Mouse (Mus musculus): Measurements from ENCODE around the gene Plcb2. TPM values are rescaled to one million over a fixed set of nuclear protein-coding genes. Genes with fewer than 3 reads are reported as not detected.

Plcb2 gene
- polyA plus RNA-seq, 1 experiment from 2014 or later, result 0.32 TPM

- H3K4me3 ChIP-seq (ENCODE audit: low read depth, low read length), result peak overlapping the region; percentile 93
- peak overlapping the region; percentile 92 for H3K9ac ChIP-seq (ENCODE audit: low read depth, low read length)
- peak; percentile 67 for DNase-seq (ENCODE audit: low spot score)
- ATAC-seq (ENCODE audit: low FRiP score), result peak; percentile 50
- H3K9me3 ChIP-seq (ENCODE audit: control insufficient read depth, low read length), result no peaks in the 10 kb centered on the region
- peaks cover 6% of the 10 kb centered on the region for H3K4me1 ChIP-seq (replicated peaks; ENCODE audit: control insufficient read depth, insufficient read depth, low read length)
- H3K4me2 ChIP-seq (replicated peaks; ENCODE audit: low read depth, low read length), result peak overlapping the region; percentile 92
- 0 out of 2 replicates have a peak, but pooled peaks cover 3% of the 10 kb centered on the region for H3K36me3 ChIP-seq (ENCODE audit: control insufficient read depth, insufficient read depth, low read length)
- peak overlapping the region; percentile 47; the same call in 1 of the 2 replicates for H3K27ac ChIP-seq (ENCODE audit: low read depth, low read length)
- under 1% methylated on average over 75 of the region's 113 CpGs for WGBS
- peaks cover 5% of the 10 kb centered on the region; the same call in 1 of the 2 replicates for H3K27me3 ChIP-seq (ENCODE audit: control insufficient read depth, insufficient read depth, low read length)
Observed at GRCm38 (mm10) chr2:118745915-118746901, 18.0 kb upstream of the Plcb2 start.

- WGBS, result 0% methylated on average over 30 of the region's 57 CpGs
- Histone ChIP-seq H3K27me3 (ENCODE audit: control insufficient read depth, insufficient read depth, low read length) (peaks cover 5% of the 10 kb centered on the region; the same call in 1 of the 2 replicates), H3K4me2 (replicated peaks; ENCODE audit: low read depth, low read length) (peak within 1 kb of the TSS; percentile 92), H3K9me3 (ENCODE audit: control insufficient read depth, low read length) (no peaks in the 10 kb centered on the region), H3K4me1 (replicated peaks; ENCODE audit: control insufficient read depth, insufficient read depth, low read length) (peaks cover 6% of the 10 kb centered on the region), H3K36me3 (ENCODE audit: control insufficient read depth, insufficient read depth, low read length) (0 out of 2 replicates have a peak, but pooled peaks cover 1% of the 10 kb centered on the region), H3K9ac (ENCODE audit: low read depth, low read length) (peak within 1 kb of the TSS; percentile 92), H3K4me3 (ENCODE audit: low read depth, low read length) (peak within 1 kb of the TSS; percentile 93), H3K27ac (ENCODE audit: low read depth, low read length) (peak within 1 kb of the TSS; percentile 47; the same call in 1 of the 2 replicates)
- DNase-seq (ENCODE audit: low spot score) (peak; percentile 93), ATAC-seq (ENCODE audit: low FRiP score) (peak; percentile 90)
Observed at GRCm38 (mm10) chr2:118745232-118745884, 17.1 kb upstream of the Plcb2 start, which contains the start of gene Inafm2. TSS of gene Inafm2 (plus strand) at chr2:118745758.

- no peak overlapping the region for H3K4me3 ChIP-seq (ENCODE audit: low read depth, low read length)
- H3K4me2 ChIP-seq (replicated peaks; ENCODE audit: low read depth, low read length), result peak overlapping the region; percentile 92
- DNase-seq (ENCODE audit: low spot score) (no peak), ATAC-seq (ENCODE audit: low FRiP score) (no peak)
- no peak overlapping the region for H3K27ac ChIP-seq (ENCODE audit: low read depth, low read length)
- H3K27me3 ChIP-seq (ENCODE audit: control insufficient read depth, insufficient read depth, low read length), result peaks cover 5% of the 10 kb centered on the region; the same call in 1 of the 2 replicates
- no peaks in the 10 kb centered on the region for H3K9me3 ChIP-seq (ENCODE audit: control insufficient read depth, low read length)
- H3K36me3 ChIP-seq (ENCODE audit: control insufficient read depth, insufficient read depth, low read length), result no peaks in the 10 kb centered on the region
- peaks cover 6% of the 10 kb centered on the region for H3K4me1 ChIP-seq (replicated peaks; ENCODE audit: control insufficient read depth, insufficient read depth, low read length)
- no peak overlapping the region for H3K9ac ChIP-seq (ENCODE audit: low read depth, low read length)
- WGBS, result 5% methylated on average over 7 of the region's 7 CpGs
Observed at GRCm38 (mm10) chr2:118744621-118745020, 16.4 kb upstream of the Plcb2 start.

GRCm38 (mm10) chr2:118743261-118743943 is 15.2 kb upstream of the Plcb2 start:
- DNase-seq (ENCODE audit: low spot score) (peak; percentile 76), ATAC-seq (ENCODE audit: low FRiP score) (no peak)
- H3K9ac ChIP-seq (ENCODE audit: low read depth, low read length), result no peak overlapping the region
- H3K27me3 ChIP-seq (ENCODE audit: control insufficient read depth, insufficient read depth, low read length), result peaks cover 5% of the 10 kb centered on the region; the same call in 1 of the 2 replicates
- H3K4me1 ChIP-seq (replicated peaks; ENCODE audit: control insufficient read depth, insufficient read depth, low read length), result peaks cover 2% of the 10 kb centered on the region; the same call in 1 of the 2 replicates
- H3K4me2 ChIP-seq (replicated peaks; ENCODE audit: low read depth, low read length), result no peak overlapping the region
- 29% methylated on average over 8 of the region's 8 CpGs for WGBS
- no peak overlapping the region for H3K27ac ChIP-seq (ENCODE audit: low read depth, low read length)
- H3K9me3 ChIP-seq (ENCODE audit: control insufficient read depth, low read length), result no peaks in the 10 kb centered on the region
- H3K4me3 ChIP-seq (ENCODE audit: low read depth, low read length), result no peak overlapping the region
- H3K36me3 ChIP-seq (ENCODE audit: control insufficient read depth, insufficient read depth, low read length), result no peaks in the 10 kb centered on the region

GRCm38 (mm10) chr2:118741183-118741582 is 12.9 kb upstream of the Plcb2 start:
- ATAC-seq (ENCODE audit: low FRiP score) (no peak), DNase-seq (ENCODE audit: low spot score) (no peak)
- no peak overlapping the region for H3K27ac ChIP-seq (ENCODE audit: low read depth, low read length)
- no peaks in the 10 kb centered on the region for H3K9me3 ChIP-seq (ENCODE audit: control insufficient read depth, low read length)
- no peak overlapping the region for H3K4me2 ChIP-seq (replicated peaks; ENCODE audit: low read depth, low read length)
- 73% methylated on average over 9 of the region's 9 CpGs for WGBS
- H3K4me3 ChIP-seq (ENCODE audit: low read depth, low read length), result no peak overlapping the region
- H3K9ac ChIP-seq (ENCODE audit: low read depth, low read length), result no peak overlapping the region
- H3K36me3 ChIP-seq (ENCODE audit: control insufficient read depth, insufficient read depth, low read length), result no peaks in the 10 kb centered on the region
- H3K27me3 ChIP-seq (ENCODE audit: control insufficient read depth, insufficient read depth, low read length), result peaks cover 5% of the 10 kb centered on the region; the same call in 1 of the 2 replicates
- H3K4me1 ChIP-seq (replicated peaks; ENCODE audit: control insufficient read depth, insufficient read depth, low read length), result no peaks in the 10 kb centered on the region; the same call in 1 of the 2 replicates

- Histone ChIP-seq H3K36me3 (ENCODE audit: control insufficient read depth, insufficient read depth, low read length) (no peaks in the 10 kb centered on the region), H3K4me2 (replicated peaks; ENCODE audit: low read depth, low read length) (no peak overlapping the region), H3K4me1 (replicated peaks; ENCODE audit: control insufficient read depth, insufficient read depth, low read length) (no peaks in the 10 kb centered on the region; the same call in 1 of the 2 replicates), H3K27ac (ENCODE audit: low read depth, low read length) (no peak overlapping the region), H3K27me3 (ENCODE audit: control insufficient read depth, insufficient read depth, low read length) (peaks cover 5% of the 10 kb centered on the region; the same call in 1 of the 2 replicates), H3K9me3 (ENCODE audit: control insufficient read depth, low read length) (no peaks in the 10 kb centered on the region), H3K4me3 (ENCODE audit: low read depth, low read length) (no peak overlapping the region), H3K9ac (ENCODE audit: low read depth, low read length) (no peak overlapping the region)
- 69% methylated on average over 3 of the region's 3 CpGs for WGBS
- ATAC-seq (ENCODE audit: low FRiP score) (no peak), DNase-seq (ENCODE audit: low spot score) (no peak)
Observed at GRCm38 (mm10) chr2:118740341-118740740, 12.1 kb upstream of the Plcb2 start.

GRCm38 (mm10) chr2:118733341-118733740 is 5.1 kb upstream of the Plcb2 start:
- ATAC-seq (ENCODE audit: low FRiP score), result no peak
- H3K4me1 ChIP-seq (replicated peaks; ENCODE audit: control insufficient read depth, insufficient read depth, low read length), result no peaks in the 10 kb centered on the region
- no peaks in the 10 kb centered on the region for H3K9me3 ChIP-seq (ENCODE audit: control insufficient read depth, low read length)
- no peak overlapping the region for H3K4me3 ChIP-seq (ENCODE audit: low read depth, low read length)
- 82% methylated on average over 5 of the region's 5 CpGs for WGBS
- no peak overlapping the region for H3K4me2 ChIP-seq (replicated peaks; ENCODE audit: low read depth, low read length)
- no peak overlapping the region for H3K27ac ChIP-seq (ENCODE audit: low read depth, low read length)
- peaks cover 10% of the 10 kb centered on the region for H3K27me3 ChIP-seq (ENCODE audit: control insufficient read depth, insufficient read depth, low read length)
- H3K36me3 ChIP-seq (ENCODE audit: control insufficient read depth, insufficient read depth, low read length), result no peaks in the 10 kb centered on the region
- H3K9ac ChIP-seq (ENCODE audit: low read depth, low read length), result no peak overlapping the region
- DNase-seq (ENCODE audit: low spot score), result no peak

- WGBS, result 89% methylated on average over 5 of the region's 5 CpGs
- Histone ChIP-seq H3K4me1 (replicated peaks; ENCODE audit: control insufficient read depth, insufficient read depth, low read length) (no peaks in the 10 kb centered on the region), H3K36me3 (ENCODE audit: control insufficient read depth, insufficient read depth, low read length) (no peaks in the 10 kb centered on the region), H3K4me3 (ENCODE audit: low read depth, low read length) (no peak overlapping the region), H3K4me2 (replicated peaks; ENCODE audit: low read depth, low read length) (no peak overlapping the region), H3K27ac (ENCODE audit: low read depth, low read length) (no peak overlapping the region), H3K9me3 (ENCODE audit: control insufficient read depth, low read length) (no peaks in the 10 kb centered on the region), H3K27me3 (ENCODE audit: control insufficient read depth, insufficient read depth, low read length) (peaks cover 10% of the 10 kb centered on the region), H3K9ac (ENCODE audit: low read depth, low read length) (no peak overlapping the region)
- DNase-seq (ENCODE audit: low spot score) (no peak), ATAC-seq (ENCODE audit: low FRiP score) (no peak)
Observed at GRCm38 (mm10) chr2:118731981-118732380, 3.7 kb upstream of the Plcb2 start.

Measured in hindbrain, embryonic 11.5 days (tissue).